Mouse (Mus musculus) erythroblast, embryonic 14.5 days (primary cell): ENCODE data around the gene Mrps34.

Experiments
- GATA1 ChIP-seq: IDR thresholded peaks from 2 replicates; pipeline ENCODE4 v1.6.1; 2012; ENCODE audit warnings: low read length, inconsistent platforms, mixed read lengths
- TAL1 ChIP-seq: IDR thresholded peaks from 3 replicates; pipeline ENCODE4 v1.6.1; 2012; ENCODE audit warnings: low read length, inconsistent platforms, mixed read lengths

DNA sequence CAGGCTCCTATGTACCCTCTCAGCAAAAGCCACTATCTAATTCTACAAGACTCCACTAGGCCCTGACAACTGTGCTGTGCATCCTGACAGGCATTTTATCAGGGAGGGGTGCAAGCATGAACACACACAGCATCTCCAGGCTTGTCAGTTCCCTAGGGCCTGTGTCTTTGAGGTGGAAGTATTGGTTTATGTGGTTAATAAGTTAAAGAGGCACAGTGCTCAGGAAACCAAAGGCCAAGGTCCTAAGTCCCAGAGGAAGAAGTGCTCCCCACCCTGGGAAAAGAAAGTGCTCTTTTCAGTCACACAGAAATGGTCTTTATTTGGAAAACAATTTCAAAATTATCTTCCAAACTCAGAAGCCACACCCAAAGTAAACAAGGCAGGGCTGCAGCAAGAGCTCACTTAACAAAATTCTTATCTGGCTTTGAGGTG lies 46.3 kb upstream of the Mrps34 start:
- 0 out of 2 replicates have a peak, but pooled peaks have one; percentile 12 for TF ChIP-seq GATA1
- peak; percentile 42; the same call in 2 of the 3 replicates for TF ChIP-seq TAL1
